Mouse (Mus musculus) embryo, embryonic 9.5 days (tissue): ENCODE data around the gene Mdc1.

Source experiments
- DNase-seq: peaks from one replicate; pipeline ENCODE4 v3.0.0-alpha.2; 2017; ENCODE audit errors: extremely low spot score

Mdc1 gene

DNA sequence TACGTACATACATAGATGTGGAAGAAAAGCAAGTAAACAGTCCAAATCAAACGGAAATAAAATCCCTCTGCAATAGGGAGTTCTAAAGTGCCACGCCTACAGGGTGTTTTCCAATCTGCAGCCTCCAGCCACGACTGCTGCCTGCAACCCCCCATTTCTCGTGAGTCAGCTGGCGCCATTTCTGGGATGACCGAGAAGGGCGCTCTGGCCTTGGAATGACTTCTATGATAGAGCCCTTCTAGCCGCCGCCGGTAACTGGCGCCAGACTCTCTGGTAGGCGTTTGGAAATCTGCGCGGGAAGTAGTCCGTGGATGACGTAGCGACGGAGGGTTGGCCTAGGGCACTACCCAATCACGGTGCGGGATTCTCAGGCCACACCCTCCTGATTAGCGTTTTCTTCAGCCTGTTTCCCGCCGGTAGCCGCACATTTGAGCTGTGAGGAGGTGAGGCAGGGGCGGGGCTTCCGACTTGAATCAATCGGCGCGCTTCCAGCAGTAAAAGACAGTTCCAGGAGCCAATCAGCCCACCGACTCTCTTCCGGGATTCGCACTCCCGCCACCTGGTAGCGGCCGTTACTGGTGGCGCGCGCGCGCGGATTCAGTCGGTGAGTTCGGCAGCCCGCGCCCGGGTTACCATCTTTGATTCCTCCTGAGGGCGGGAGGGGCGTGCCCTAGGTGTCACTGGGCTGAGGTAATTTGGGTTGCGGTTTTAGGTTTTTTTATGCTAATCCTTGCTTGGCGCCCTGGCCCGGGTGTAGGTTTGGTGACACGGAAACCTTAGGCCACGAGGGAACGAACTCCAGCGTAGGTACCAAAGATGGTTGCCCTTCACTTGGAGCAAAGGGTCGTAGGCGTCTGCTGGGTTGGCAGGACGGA is at the start of gene Mdc1:
Gene Mdc1, plus strand, starts transcription at position 440 of the 875 bp plus-strand sequence.
- peak; percentile 99 for DNase-seq

DNA sequence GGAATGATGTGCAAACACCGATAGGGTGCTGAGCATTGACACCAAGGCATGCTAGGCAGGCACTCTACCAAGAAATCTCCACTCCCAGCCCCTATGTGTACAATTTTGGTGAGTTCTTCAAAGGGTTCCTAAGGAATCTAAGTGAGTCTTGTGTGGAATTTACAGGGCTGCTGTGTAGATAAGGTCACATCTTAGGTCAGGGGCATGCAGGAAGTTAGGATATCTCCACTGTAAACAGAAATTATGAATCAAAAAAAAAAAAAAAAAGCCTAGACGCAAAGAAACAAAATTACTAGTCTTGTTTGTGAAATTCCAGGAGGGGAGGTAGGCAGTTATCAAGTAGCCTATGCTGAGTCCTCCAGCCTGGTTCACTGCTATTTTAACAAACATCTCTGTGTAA is 48.5 kb upstream of the Mdc1 start:
- DNase-seq: no peak

GRCm38 (mm10) chr17:35795099-35795498 is 46.2 kb upstream of the Mdc1 start:
- no peak for DNase-seq

- no peak for DNase-seq
Measured at GRCm38 (mm10) chr17:35795656-35796055, 45.7 kb upstream of the Mdc1 start.

DNA sequence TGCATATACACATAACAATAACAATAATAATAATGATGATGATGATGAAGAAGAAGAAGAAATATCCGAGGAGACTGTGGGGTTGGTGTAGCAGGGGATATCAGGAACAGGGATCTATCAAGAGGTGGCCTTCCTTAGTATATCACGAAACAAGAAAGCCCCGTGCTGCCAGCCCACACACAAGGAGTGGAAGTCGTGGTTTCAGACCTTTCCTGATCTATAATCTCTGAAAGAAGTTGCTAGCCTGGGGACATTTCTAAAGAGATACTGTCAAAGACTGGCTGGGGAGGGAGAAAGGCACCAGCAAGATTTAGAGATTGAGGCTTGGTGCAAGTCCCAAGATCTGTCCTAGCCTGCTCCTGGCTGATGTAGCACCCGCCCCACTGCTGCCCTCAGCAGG is 44.5 kb upstream of the Mdc1 start:
- DNase-seq: no peak

- no peak for DNase-seq
Measured at GRCm38 (mm10) chr17:35800905-35801304, 40.4 kb upstream of the Mdc1 start.

DNA sequence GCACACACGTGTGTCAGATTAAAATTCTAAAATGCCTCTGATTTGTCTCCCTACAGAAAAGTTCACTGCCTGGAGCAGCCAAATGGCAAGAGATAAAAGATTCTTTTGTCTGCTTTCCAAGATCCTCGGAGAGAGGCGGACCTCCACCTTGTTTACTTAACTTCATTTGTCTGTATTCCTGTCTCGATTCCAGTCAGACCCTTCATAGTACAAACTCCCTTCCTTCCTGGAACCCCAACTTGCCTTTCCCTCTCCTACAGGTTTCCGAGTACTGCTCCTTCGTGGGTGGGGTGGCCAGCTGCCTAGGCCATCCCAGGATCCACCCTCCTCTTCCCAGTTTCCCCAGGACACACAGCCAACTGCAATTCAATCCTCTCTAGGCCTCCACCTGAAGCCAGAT is 38.3 kb upstream of the Mdc1 start:
- no peak for DNase-seq

- no peak for DNase-seq
Measured at GRCm38 (mm10) chr17:35803858-35804399, 37.4 kb upstream of the Mdc1 start.

GRCm38 (mm10) chr17:35808073-35808472 is 33.2 kb upstream of the Mdc1 start:
- no peak for DNase-seq

DNA sequence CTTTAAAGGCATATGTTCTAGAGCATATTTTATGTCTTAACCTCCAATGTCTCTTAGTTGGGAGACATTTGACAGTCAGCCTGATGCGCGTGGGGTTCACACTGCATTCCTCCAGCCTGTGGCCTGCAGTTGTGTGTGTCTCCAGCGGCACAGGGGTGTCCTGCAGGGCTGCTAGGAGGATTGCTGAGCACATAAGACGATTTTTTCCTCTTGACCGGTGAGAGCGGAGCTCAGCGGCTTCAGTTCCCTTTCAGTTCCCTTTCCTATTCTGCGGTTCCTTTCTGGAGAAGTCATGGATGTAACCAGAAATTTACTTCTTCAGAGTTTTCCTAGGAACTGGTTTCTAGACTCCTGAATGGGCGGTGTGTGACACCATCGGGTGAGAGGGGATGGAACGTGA is 31.9 kb upstream of the Mdc1 start:
- no peak for DNase-seq

- DNase-seq: no peak
Measured at GRCm38 (mm10) chr17:35810900-35811648, 30.2 kb upstream of the Mdc1 start.

DNA sequence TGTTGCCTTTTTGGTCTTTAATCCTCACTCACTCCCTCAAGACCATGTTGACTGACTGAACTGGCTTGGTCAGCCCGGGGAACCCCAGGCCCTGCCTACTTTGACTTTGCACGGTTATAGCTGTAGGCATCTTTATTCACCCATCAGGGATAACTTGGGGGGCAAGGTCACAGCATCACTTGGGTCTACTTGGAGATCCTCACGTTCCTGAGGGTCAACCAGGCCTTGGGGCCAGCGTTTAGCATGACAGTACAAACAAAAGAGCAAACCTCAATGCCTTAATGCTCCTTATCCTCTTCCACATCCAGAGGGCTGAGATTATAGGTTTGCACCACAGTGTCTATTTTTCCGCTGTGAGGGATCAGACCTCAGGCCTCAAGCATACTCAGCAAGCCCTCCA is 29.0 kb upstream of the Mdc1 start:
- DNase-seq: no peak

DNA sequence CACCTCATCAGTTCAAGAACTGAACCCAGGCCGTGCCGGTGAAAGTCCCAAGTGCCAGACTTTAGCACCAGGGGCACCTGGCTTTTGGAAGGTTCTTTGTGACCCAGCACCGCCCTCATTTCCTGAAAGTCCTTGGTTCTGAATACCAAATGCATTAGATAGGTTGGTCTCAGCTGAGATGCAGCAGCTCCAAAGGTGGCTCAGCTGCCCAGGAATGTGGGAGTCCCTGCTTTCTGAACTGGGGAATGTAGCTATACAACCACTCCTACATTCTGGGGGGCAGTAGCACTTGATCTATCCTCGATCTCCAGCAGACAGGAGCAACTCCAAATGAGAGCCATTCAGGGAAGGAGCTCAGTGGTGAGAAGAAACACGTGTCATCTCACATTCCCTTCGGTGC is 28.6 kb upstream of the Mdc1 start:
- no peak for DNase-seq

DNA sequence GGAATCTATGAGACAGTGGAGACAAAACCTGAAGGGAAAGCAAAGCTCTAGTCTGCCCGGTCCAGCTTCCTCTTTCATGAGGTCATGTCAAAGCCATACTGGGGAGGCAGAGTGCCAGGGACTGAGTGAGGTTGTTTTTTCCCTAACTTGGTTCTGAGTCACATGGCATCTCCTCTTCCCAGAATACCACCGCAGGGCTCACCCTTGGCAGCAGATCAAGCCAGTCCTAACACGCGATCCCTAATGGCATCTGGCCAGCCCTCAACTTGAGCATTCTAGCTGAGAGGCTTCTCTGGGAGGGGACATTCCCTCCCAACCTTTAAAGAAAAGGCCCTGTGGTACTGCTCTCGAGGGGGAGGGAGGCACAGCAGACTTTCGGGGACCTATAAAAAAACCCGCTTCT is 28.1 kb upstream of the Mdc1 start:
- no peak for DNase-seq

- no peak for DNase-seq
Measured at GRCm38 (mm10) chr17:35813653-35814052, 27.7 kb upstream of the Mdc1 start.

DNA sequence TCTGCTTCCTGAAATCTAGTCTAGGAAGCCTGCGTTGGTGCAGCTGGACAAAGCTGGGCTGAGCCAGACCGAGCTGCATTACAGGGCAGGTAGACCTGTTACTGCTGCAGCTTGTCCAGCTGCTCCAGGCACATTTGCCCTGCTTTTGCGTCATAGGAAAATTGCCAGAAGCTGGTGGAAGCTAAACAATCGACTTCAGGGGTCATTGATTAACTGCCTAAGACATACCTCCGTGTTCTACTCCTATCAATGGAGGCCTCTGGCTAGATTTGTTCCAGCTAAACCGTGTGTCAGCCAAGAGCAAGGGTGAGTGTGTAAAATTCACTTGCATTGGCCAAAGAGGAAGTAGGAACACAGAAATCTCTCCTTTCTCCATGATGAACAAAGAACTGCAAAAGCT is 26.6 kb upstream of the Mdc1 start:
- DNase-seq: no peak

GRCm38 (mm10) chr17:35815836-35816235 is 25.5 kb upstream of the Mdc1 start:
- no peak for DNase-seq

DNA sequence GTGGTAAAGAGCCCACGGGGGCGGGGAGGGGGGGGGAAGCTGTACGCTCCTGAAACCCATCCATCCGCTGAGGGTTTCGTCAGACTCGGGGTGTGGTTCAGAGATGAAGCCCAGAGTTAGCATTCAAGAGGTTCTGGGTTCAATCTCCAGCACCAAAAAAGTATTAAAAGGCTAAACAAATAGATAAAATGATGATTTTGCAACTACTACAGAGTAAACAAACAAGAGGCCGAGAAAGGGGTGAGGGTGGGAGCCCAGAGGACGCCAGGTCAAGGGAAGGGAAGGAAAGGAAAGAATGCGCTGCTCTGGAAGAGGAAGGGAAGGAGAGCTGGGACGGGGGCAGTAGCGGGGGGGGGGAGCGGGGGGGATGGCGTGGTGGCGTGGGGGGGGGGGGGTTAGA is 24.6 kb upstream of the Mdc1 start:
- no peak for DNase-seq

GRCm38 (mm10) chr17:35817226-35817625 is 24.1 kb upstream of the Mdc1 start:
- DNase-seq: no peak

- DNase-seq: no peak
Measured at GRCm38 (mm10) chr17:35820111-35820510, 21.2 kb upstream of the Mdc1 start.

DNA sequence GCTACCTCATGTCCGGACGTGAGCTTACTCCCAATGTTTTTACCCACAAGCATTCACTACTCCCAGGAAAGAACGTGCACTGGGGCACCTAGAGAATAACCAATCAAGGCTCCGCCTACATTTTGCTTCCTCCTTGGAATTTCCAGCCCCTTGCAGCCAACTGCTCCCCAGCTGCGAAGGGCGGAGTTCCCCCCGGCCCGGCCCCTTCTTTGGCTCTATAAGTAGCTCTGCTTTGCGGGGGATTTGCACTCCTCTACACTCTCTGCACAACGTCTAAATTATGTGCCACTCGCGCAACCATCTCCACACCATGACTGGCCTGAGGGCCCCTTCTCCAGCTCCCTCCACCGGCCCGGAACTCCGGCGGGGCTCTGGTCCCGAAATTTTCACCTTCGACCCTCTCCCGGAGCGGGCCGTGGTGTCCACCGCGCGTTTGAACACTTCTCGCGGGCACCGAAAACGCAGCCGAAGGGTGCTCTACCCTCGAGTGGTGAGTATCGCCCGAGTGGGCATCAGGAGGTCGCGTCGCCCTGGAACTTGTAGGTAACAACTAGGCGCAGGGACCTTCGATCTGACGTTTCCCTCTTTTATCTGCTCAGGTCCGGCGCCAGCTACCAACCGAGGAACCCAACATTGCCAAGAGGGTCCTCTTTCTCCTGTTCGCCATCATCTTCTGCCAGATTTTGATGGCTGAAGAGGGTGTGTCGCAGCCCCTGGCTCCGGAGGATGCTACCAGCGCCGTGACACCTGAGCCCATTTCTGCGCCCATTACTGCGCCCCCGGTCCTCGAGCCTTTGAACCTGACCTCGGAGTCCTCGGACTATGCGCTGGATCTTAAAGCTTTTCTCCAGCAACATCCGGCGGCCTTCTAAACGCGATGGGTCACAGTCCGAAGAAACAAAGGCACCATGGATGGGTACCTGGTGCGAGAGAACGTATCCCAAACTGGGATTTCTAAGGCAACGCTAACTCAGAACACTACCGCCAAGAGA is 19.6 kb upstream of the Mdc1 start, which contains the start of gene Ier3:
Gene Ier3, plus strand, starts transcription at position 246 of the 992 bp plus-strand sequence.
- peak; percentile 81 for DNase-seq
